Mouse (Mus musculus) T-helper 1 cell (primary cell): ENCODE data around the gene Slc6a11.

ENCODE experiments used
- in situ Hi-C: fragments of 300-600 bp; cut with MboI, MseI; formaldehyde crosslinking; loops from one replicate; pipeline ENCODE4 v1.15.1; 2025; ENCODE audit warnings: high pct_unique_total_duplicates

Gene Slc6a11

GRCm38 (mm10) chr6:114264426-114264825, 133.4 kb downstream of the Slc6a11 start:
- in situ Hi-C loops: no loop called here

GRCm38 (mm10) chr6:114266273-114266672, 135.2 kb downstream of the Slc6a11 start:
- in situ Hi-C loops: no loop called here

- in situ Hi-C loops: no loop called here
Observed at GRCm38 (mm10) chr6:114267979-114268378, 136.9 kb downstream of the Slc6a11 start.

- in situ Hi-C loops: no loop called here
Observed at GRCm38 (mm10) chr6:114269589-114269988, 138.5 kb downstream of the Slc6a11 start.

GRCm38 (mm10) chr6:114270799-114271198, 139.8 kb downstream of the Slc6a11 start:
- in situ Hi-C loops: loop anchor here (10.0 kb wide), 1 partner anchor 1006 kb away; no protein-coding TSS in a partner anchor

- in situ Hi-C loops: loop anchor here (10.0 kb wide), 1 partner anchor 1007 kb away; no protein-coding TSS in a partner anchor
Observed at GRCm38 (mm10) chr6:114272279-114272678, 141.2 kb downstream of the Slc6a11 start.

GRCm38 (mm10) chr6:114273997-114274728, 143.1 kb downstream of the Slc6a11 start:
- in situ Hi-C loops: loop anchor here (10.0 kb wide), 1 partner anchor 1009 kb away; no protein-coding TSS in a partner anchor

- in situ Hi-C loops: loop anchor here (10.0 kb wide), 1 partner anchor 1011 kb away; no protein-coding TSS in a partner anchor
Observed at GRCm38 (mm10) chr6:114275800-114276199, 144.8 kb downstream of the Slc6a11 start.

GRCm38 (mm10) chr6:114282469-114283277, 151.6 kb downstream of the Slc6a11 start, which contains the start of gene Slc6a1:
Gene Slc6a1, plus strand, starts transcription at chr6:114282635.
- in situ Hi-C loops: no loop called here

- in situ Hi-C loops: no loop called here
Observed at GRCm38 (mm10) chr6:114283278-114283770, 152.3 kb downstream of the Slc6a11 start.

- in situ Hi-C loops: no loop called here
Observed at GRCm38 (mm10) chr6:114283927-114284703, 153.1 kb downstream of the Slc6a11 start.

- in situ Hi-C loops: no loop called here
Observed at GRCm38 (mm10) chr6:114285424-114285823, 154.4 kb downstream of the Slc6a11 start.

GRCm38 (mm10) chr6:114289106-114289505, 158.1 kb downstream of the Slc6a11 start:
- in situ Hi-C loops: no loop called here

GRCm38 (mm10) chr6:114290184-114290583, 159.1 kb downstream of the Slc6a11 start:
- in situ Hi-C loops: no loop called here

- in situ Hi-C loops: no loop called here
Observed at GRCm38 (mm10) chr6:114290929-114291328, 159.9 kb downstream of the Slc6a11 start.

GRCm38 (mm10) chr6:114291396-114291795, 160.4 kb downstream of the Slc6a11 start:
- in situ Hi-C loops: no loop called here

GRCm38 (mm10) chr6:114293511-114293910, 162.5 kb downstream of the Slc6a11 start:
- in situ Hi-C loops: no loop called here

GRCm38 (mm10) chr6:114295086-114295485, 164.0 kb downstream of the Slc6a11 start:
- in situ Hi-C loops: no loop called here

GRCm38 (mm10) chr6:114297260-114298002, 166.4 kb downstream of the Slc6a11 start:
- in situ Hi-C loops: no loop called here
